Mouse (Mus musculus): Measurements from ENCODE around the gene Slitrk6.

The Slitrk6 gene

DNA sequence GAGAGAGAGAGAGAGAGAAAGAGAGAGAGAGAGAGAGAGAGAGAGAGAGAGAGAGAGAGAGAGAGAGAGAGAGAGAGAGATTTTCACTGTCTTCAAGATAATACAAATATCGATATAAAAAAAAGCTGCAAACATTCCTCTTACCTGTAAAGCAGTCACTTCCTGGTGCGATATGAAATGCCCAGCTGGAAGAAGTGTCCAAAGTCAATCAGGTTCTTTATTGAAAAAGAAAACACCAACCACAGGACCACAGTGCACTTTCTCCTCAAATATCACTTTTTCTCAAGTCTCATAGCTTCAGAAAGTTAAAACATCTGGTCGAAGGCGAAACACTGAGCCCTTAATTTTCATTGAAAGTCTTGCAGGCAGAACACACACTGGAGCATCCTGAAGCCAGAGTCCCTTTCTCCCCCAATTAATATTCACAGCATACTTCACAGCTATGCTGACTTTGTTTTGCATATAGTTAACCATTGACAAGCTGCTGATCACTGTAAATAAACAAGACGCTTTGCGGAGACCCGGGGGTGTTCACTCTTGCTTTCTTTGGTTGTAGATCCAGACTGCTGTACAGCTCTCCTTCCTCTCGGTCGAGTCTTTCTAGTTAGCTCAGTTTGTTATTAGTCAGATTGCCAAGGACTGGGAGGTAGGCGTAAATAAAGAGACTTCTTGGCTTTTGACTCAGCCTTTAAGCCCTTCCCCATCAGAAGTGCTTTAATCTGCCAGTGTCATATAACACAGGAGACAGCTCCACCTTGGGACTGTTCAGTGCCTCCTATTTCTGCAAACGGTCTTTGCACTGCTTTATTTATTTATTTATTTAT, at the start of gene Slitrk6:
Gene Slitrk6, minus strand, starts transcription at position 666 of the 824 bp plus-strand sequence.
- DNase-seq (ENCODE audit: low read depth in 1 of 2, low spot score in 2 of 2), result no peak

DNA sequence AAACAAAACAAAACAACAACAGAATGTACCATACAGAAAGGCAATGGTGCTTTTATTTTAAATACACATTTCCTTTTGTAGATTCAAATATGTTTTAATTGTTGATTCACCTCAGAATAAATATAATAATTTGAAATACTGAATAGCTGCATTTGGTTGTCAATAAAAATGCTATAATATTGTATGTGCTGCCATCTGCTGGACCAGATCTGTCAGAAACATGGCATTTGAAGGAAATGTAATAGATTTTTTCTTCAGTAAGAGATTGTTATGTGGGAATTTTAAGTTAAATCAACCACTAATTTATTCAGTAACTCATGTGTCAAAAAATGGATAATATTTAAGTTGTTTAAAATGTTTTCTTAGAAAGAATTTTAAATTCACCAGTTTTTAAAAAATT, 22.6 kb upstream of the Slitrk6 start:
- DNase-seq (ENCODE audit: low read depth in 1 of 2, low spot score in 2 of 2), result no peak

DNA sequence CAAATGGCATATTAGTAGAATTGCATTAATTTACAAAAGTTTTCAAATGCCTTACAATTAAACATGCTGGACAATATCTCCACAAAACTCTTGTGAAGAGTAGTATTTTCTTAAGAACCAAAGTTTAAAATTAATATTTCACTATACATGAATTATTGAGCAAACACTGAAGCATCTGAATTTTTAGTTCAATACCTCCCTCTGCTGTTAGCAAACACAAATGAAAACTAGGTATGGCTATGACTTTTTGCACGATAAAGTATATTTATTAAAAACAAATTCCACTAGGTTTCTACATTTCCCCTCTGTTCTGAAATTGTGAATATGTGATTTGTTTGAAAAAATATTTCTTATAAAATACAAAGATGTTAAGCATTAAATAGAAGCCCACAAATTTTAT, 15.7 kb upstream of the Slitrk6 start:
- DNase-seq (ENCODE audit: low read depth in 1 of 2, low spot score in 2 of 2), result no peak

DNA sequence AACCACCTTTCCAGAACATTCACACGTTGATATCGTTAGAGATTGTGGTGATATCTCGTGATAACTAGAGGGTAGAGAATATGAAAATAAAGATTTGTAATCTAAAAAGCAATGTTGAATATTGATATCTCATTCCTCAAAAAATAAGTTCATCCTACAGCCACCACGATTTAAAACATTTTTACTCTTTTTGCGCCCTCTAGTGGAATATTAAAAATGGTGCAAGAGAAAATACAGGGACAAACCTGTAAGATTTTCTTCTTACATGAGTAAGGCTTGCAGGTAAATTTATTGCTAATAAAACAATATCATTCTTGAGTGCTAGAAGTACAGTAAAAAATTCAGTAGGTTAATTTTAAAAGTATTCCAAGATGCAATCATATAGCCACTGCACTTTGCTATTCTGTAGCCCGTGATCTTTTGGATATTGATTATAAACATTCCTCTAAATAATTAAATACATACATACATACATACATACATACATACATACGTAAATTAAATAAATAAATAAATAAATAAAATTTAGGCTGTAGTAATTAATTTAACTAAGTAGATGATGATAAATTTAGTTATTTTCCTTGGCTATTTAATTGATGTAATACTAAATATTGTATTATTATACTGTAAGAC, 7.8 kb upstream of the Slitrk6 start:
- DNase-seq (ENCODE audit: low read depth in 1 of 2, low spot score in 2 of 2), result no peak

DNA sequence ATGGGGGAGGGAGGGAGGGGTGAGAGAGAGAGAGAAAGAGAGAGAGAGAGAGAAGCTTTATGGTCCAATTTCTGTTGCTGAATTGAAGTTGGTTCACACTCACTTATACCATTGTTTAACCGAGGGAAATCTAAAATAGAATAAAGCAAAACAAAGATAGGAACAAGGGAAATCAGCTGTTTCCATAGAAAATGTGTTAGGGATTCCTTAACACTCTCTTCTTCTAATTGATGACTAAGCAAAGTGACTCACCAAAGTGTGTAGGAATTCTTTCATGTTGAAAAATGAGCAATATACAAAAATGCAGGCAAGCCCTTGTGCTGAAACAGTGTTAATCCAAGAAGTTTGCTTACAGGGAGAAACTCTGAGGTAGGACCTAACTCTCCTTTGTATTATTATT, 6.0 kb upstream of the Slitrk6 start:
- no peak for DNase-seq (ENCODE audit: low read depth in 1 of 2, low spot score in 2 of 2)

DNA sequence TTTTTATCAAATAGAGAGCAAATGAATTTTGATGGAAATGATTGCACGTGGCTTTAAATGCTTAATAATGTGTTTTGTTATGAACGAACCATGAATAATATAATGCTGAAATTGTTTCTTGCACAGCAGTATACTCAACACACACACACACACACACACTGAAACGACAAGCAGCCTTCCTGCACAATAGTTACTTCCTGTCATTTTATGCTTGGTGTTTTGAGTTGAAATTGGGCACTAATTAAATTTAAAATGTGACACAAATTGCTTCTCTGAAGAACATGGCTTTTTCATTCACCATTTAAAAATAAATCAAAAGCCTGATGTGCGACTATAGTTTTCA, 330 bp upstream of the Slitrk6 start:
- no peak for DNase-seq (ENCODE audit: low read depth in 1 of 2, low spot score in 2 of 2)

DNA sequence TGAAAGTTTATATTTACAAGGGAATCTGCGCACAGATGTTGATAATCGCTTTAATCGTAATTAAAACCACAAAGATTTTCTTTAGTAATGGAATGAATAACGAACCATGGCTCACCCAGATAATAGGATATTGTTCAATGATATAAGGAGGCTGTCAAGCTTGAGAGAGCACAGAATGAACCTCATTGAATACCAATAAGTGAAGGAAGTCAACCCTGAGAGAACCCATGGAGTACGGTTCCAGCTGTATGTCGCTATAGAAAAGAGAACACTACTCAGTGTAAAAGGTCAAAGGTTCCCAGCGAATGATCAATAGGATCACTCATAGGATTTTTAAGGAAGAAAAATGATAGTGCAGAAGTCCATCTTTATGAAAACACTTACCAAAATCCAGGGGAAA, 15.1 kb downstream of the Slitrk6 start:
- DNase-seq (ENCODE audit: low read depth in 1 of 2, low spot score in 2 of 2), result no peak

DNA sequence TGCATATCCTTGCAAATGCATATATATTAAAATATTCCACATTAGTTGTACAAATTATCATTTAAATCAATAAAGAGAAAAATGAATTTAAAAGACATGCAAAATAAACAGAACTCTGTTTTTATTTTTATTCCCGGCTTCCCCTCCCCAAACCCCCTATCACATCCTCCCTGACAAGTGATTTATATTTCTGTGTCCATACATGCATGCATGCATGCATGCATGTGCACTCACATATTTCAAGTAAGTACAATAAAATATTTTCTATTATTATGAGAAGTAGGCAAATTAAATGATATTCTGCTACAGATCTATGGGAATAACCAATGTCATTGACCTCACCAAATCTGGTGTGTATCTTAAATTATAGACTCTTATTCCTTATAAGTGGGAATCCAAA, 15.6 kb downstream of the Slitrk6 start:
- no peak for DNase-seq (ENCODE audit: low read depth in 1 of 2, low spot score in 2 of 2)

DNA sequence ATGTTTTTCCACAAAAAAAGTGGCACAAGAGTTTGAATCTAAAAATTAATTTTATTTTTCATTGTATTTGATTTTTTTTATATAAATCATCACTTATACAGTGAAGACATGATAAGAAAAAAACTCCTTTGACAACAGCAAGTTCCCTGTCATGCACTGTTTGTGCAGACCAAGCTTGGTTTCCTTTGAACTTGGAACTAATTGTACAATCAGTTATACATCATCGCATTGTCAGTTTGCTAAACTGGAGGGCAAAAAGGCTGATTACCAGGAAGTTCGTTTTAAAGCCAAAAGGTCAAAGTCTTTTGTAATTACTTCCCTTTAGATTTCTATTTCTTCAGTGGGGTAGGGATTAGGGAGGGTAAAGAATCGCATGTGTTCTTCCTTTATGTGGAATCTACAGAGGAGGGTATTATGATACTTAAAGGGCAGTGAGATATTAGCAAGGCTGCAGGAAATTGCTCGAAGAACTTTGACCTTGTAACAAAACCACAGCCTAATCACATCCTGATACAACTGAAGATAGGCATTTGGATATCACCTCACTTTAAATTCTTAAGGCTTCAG, 26.5 kb downstream of the Slitrk6 start:
- DNase-seq (ENCODE audit: low read depth in 1 of 2, low spot score in 2 of 2), result no peak

DNA sequence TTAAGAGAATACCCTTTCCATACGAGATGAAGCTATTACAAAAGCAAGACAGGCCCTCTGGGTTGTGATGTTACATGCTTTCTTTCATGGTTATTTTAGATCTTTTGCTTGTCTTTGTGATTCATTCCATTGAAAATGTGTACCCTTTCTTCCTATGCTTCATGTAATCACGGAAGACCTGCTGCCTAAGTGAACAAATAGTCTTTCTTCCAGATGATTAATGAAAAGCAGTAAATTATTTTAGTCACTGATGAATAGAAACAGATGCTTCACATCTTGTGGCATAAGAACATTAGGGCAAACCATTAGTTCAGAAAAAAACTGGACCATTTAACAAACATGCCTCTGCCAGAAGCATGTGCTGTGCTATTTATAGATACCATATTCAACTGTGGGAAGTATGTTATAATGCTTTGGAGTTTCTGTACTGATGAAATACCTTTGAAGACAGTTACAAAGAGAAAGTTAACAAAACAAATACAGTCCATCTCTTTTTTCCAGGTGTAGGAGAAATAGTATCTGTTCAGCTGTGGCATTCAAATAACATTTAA, 30.8 kb downstream of the Slitrk6 start:
- DNase-seq (ENCODE audit: low read depth in 1 of 2, low spot score in 2 of 2), result no peak

All from monocyte, adult 2 months (primary cell).